Mouse (Mus musculus) heart, embryonic 12.5 days (tissue): ENCODE measurements around the gene Lsp1. TPM values are rescaled to one million over a fixed set of nuclear protein-coding genes. Genes with fewer than 3 reads are reported as not detected.

ENCODE experiments used
- ATAC-seq: fragments of 200-750 bp; cut with Nextera tagmentation; 2 replicates; pipeline ENCODE4 v1.8.0; 2017; ENCODE audit warnings: moderate TSS enrichment, moderate library complexity; ENCODE audit not compliant: insufficient number of reproducible peaks, low FRiP score
- H3K27ac ChIP-seq: fragments of 300-500 bp; sonication (generic); 2 replicates; pipeline ENCODE4 v1.5.1; 2016; ENCODE audit warnings: mild to moderate bottlenecking, moderate library complexity; ENCODE audit not compliant: poor library complexity, severe bottlenecking
- H3K27me3 ChIP-seq: fragments of 300-500 bp; sonication (generic); replicated peaks from 2 replicates; pipeline ENCODE4 v1.6.1; 2016; ENCODE audit warnings: mild to moderate bottlenecking, moderate library complexity
- H3K36me3 ChIP-seq: fragments of 300-500 bp; sonication (generic); 2 replicates; pipeline ENCODE4 v1.6.1; 2016; ENCODE audit warnings: mild to moderate bottlenecking, moderate library complexity
- H3K4me1 ChIP-seq: fragments of 300-500 bp; sonication (generic); replicated peaks from 2 replicates; pipeline ENCODE4 v1.6.1; 2016; ENCODE audit warnings: mild to moderate bottlenecking
- H3K4me2 ChIP-seq: fragments of 300-500 bp; sonication (generic); 2 replicates; pipeline ENCODE4 v1.6.1; 2016; ENCODE audit warnings: mild to moderate bottlenecking, moderate library complexity
- H3K4me3 ChIP-seq: fragments of 300-500 bp; sonication (generic); 2 replicates; pipeline ENCODE4 v1.5.1; 2016; ENCODE audit warnings: mild to moderate bottlenecking
- H3K9ac ChIP-seq: fragments of 300-500 bp; sonication (generic); 2 replicates; pipeline ENCODE4 v1.6.1; 2016; ENCODE audit warnings: mild to moderate bottlenecking, moderate library complexity
- H3K9me3 ChIP-seq: fragments of 300-500 bp; sonication (generic); replicated peaks from 2 replicates; pipeline ENCODE4 v1.6.1; 2016; ENCODE audit warnings: mild to moderate bottlenecking, moderate library complexity
- WGBS: fragments of 180-500 bp; shearing (Covaris S2); methylation state at CpG from one replicate; pipeline ENCODE4 v1.1.7; 2016; 5-methylcytosine and 5-hydroxymethylcytosine counted together
- polyA plus RNA-seq: library from polyadenylated mRNA; unstranded; fragments of >200 nt; fragmentation: Nextera tagmentation; extraction: Ambion mirVana; gene quantifications from 2 replicates; pipeline ENCODE4 v1.2.1, GENCODE M21; 2016

Lsp1 gene
- polyA plus RNA-seq, 1 experiment from 2014 or later = 38.4 TPM

GRCm38 (mm10) chr7:142538291-142538690 is 77.7 kb downstream of the Lsp1 start:
- Histone ChIP-seq H3K27me3 (no peaks in the 10 kb centered on the region), H3K9ac (peak overlapping the region; percentile 29; the same call in 1 of the 2 replicates), H3K4me3 (no peak overlapping the region), H3K27ac (peak overlapping the region; percentile 75), H3K4me1 (peaks cover 84% of the 10 kb centered on the region), H3K9me3 (no peaks in the 10 kb centered on the region), H3K36me3 (peaks cover 8% of the 10 kb centered on the region), H3K4me2 (no peak overlapping the region)
- ATAC-seq = no peak
- WGBS = 35% methylated on average over 4 of the region's 4 CpGs

GRCm38 (mm10) chr7:142538766-142539165 is 78.2 kb downstream of the Lsp1 start:
- Histone ChIP-seq H3K4me2 (no peak overlapping the region), H3K36me3 (peaks cover 8% of the 10 kb centered on the region), H3K27me3 (no peaks in the 10 kb centered on the region), H3K4me1 (peaks cover 82% of the 10 kb centered on the region), H3K27ac (peak overlapping the region; percentile 75), H3K9me3 (no peaks in the 10 kb centered on the region), H3K9ac (peak overlapping the region; percentile 29), H3K4me3 (no peak overlapping the region)
- no peak for ATAC-seq
- 22% methylated on average over 6 of the region's 6 CpGs for WGBS

- WGBS = 53% methylated on average over 8 of the region's 8 CpGs
- peaks cover 71% of the 10 kb centered on the region for H3K4me1 ChIP-seq
- H3K9ac ChIP-seq = peak overlapping the region; percentile 10; the same call in 1 of the 2 replicates
These were observed 79.2 kb downstream of the Lsp1 start for GRCm38 (mm10) chr7:142539828-142540227.

GRCm38 (mm10) chr7:142542771-142543303 is 82.2 kb downstream of the Lsp1 start:
- Histone ChIP-seq H3K27ac (peak overlapping the region; percentile 86), H3K4me1 (peaks cover 59% of the 10 kb centered on the region), H3K9me3 (no peaks in the 10 kb centered on the region), H3K27me3 (no peaks in the 10 kb centered on the region), H3K9ac (peak overlapping the region; percentile 53), H3K36me3 (0 out of 2 replicates have a peak, but pooled peaks cover 3% of the 10 kb centered on the region), H3K4me2 (peak overlapping the region; percentile 30), H3K4me3 (no peak overlapping the region)
- WGBS = 7% methylated on average over 11 of the region's 11 CpGs
- ATAC-seq = peak; percentile 59; the same call in 1 of the 2 replicates

More at GRCm38 (mm10) chr7:142539828-142540227, 79.2 kb downstream of the Lsp1 start:
- Histone ChIP-seq H3K36me3 (peaks cover 8% of the 10 kb centered on the region), H3K4me2 (no peak overlapping the region), H3K27me3 (no peaks in the 10 kb centered on the region), H3K4me3 (no peak overlapping the region), H3K27ac (peak overlapping the region; percentile 75), H3K9me3 (no peaks in the 10 kb centered on the region)
- ATAC-seq = no peak

Other genes starting within 250 kb of the Lsp1 start
- not detected in 2 replicates for gene Gm7579, start 248.9 kb upstream of the Lsp1 start, polyA plus RNA-seq
- gene Krtap5-5, start 230.8 kb upstream of the Lsp1 start, polyA plus RNA-seq = not detected in 2 replicates
- gene Gm40460, start 219.7 kb upstream of the Lsp1 start, polyA plus RNA-seq = not detected in 2 replicates
- gene Gm2431, start 202.5 kb upstream of the Lsp1 start, polyA plus RNA-seq = not detected in 2 replicates
- gene Gm4559, start 186.4 kb upstream of the Lsp1 start, polyA plus RNA-seq = not detected in 2 replicates
- not detected in 2 replicates for gene Krtap5-1, start 163.7 kb upstream of the Lsp1 start, polyA plus RNA-seq
- not detected in 2 replicates for gene Krtap5-4, start 157.3 kb upstream of the Lsp1 start, polyA plus RNA-seq
- gene Ifitm10, start 87.1 kb upstream of the Lsp1 start, polyA plus RNA-seq = 5.4 and 7.4 TPM in 2 replicates
- 3.0 TPM in 1 of 2 replicates, not detected in the other for gene Gm49369, start 78.1 kb upstream of the Lsp1 start, polyA plus RNA-seq
- gene Ctsd, start 72.8 kb upstream of the Lsp1 start, polyA plus RNA-seq = 431 and 436 TPM in 2 replicates
- 0.28 and 0.57 TPM in 2 replicates for gene Syt8, start 26.0 kb upstream of the Lsp1 start, polyA plus RNA-seq
- gene Tnni2, start 19.0 kb upstream of the Lsp1 start, polyA plus RNA-seq = 50.6 and 53.5 TPM in 2 replicates
- 6.4 and 9.3 TPM in 2 replicates for gene Tnnt3, start 38.0 kb downstream of the Lsp1 start, polyA plus RNA-seq
- 12.0 and 15.2 TPM in 2 replicates for gene Mrpl23, start 71.9 kb downstream of the Lsp1 start, polyA plus RNA-seq
- gene Igf2, start 206.0 kb downstream of the Lsp1 start, polyA plus RNA-seq = 1,315 and 1,354 TPM in 2 replicates
- gene Gm49394, start 209.1 kb downstream of the Lsp1 start, polyA plus RNA-seq = 0.04 and 0.21 TPM in 2 replicates